Mouse (Mus musculus): ENCODE results near the gene Cep104. TPM values are rescaled to one million over a fixed set of nuclear protein-coding genes. Genes with fewer than 3 reads are reported as not detected.

Cep104 gene
- polyA plus RNA-seq (2017; shearing (Covaris generic)): 4.7 TPM

DNA sequence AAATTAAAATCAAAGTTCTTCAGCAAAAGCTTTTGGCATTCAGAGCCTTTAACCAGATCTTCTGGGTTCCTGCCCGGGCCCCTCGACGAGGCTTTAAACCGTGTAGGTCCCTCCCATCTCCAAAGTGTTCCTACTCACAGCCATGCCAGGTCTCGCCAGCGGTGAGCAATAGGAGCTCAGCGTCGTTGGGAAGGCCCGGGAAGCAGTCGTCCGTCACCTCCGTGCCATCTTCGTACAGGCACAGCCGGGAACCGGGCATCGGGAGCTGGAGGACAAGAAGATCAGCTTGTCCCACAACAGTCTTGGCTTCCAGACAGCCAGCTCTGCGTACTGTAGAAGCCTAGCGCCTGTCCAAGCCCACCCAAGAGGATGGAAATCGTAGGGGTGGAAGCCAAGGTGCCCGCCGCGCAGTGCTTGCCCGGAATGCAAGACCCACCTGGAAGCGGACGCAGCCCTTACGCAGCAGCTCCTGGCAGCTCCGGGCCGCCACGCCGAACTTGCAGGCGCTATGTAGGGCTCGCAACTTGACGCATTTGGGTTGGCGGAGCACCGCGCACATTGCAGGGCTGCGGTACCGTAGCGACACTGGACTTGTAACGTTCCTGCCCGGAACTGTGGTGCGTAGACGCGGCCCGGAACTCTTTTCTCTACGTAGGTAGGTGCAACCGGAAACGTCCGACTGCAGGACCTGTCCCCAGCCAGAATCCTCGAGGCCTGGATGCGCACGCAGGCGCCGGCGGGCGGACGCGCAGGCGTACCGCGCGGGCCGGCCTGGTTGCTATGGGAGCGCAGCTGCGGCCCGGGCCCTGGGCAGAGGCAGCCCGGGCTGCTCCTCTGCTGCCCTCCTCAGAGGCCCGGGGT, at the start of gene Cep104, which contains the start of gene Dffb:
Cep104 (plus strand) TSS at position 764 of the 861 bp plus-strand sequence.
Dffb (minus strand) TSS at position 696 of the 861 bp plus-strand sequence.

DNA sequence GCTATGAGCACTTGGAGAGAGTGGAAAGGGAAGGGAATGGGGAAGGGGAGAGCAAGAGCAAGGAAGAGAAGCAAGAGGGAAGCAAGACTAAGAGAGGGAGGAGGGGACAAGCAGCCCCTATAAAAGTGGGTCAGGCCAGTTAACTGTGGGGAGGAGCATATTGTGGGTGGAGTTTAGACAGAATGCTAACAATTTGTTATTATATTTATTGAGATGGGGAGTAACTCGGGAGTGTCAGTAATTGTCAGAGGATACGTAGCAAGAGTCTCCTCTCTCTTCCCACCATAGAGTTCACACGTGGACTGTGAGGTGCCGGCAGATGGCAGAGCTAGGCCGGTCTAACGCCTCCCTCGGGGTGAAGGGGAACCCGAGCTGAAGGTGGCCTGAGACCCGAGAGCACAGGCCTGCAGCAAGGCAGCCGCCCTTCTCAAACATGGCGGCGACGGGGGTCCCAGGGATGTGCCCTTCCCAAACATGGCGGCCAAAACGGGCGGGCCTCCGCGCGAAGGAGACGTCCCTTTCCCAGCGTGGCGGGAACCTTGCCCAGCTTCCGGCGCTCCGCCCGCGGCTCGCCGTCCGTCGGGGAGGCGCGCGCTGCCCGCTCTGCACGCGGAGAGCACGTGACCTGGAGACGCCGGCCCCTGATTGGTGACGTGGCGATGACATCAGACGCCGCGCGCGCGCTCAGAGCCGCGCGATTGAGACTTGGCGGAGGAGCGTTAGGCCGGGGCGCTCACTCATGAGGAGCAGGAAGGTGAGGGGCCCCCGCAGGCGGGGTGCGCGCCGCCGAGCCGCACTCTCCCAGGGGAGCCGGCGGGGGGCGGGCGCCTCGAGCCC, 18.2 kb upstream of the Cep104 start, which contains the start of gene A430005L14Rik:
A430005L14Rik (plus strand) TSS at position 669 of the 837 bp plus-strand sequence.

DNA sequence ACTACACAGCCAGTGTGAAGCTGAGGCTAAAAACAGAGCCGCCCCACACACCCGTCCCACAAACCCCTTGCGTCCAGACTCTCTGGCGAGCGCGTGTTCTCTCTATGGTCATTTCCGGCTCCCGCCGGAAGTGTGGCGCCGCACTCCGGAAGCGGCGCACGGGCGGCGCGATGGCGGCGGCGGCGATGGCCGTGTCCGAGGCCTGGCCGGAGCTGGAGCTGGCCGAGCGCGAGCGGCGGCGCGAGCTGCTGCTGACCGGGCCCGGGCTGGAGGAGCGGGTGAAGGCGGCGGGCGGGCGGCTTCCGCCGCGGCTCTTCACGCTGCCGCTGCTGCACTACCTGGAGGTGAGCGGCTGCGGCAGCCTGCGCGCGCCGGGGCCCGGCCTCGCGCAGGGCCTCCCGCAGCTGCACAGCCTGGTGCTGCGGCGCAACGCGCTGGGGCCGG, 36.7 kb downstream of the Cep104 start, which contains the start of gene Lrrc47:
Lrrc47 (plus strand) TSS at position 86 of the 444 bp plus-strand sequence.

DNA sequence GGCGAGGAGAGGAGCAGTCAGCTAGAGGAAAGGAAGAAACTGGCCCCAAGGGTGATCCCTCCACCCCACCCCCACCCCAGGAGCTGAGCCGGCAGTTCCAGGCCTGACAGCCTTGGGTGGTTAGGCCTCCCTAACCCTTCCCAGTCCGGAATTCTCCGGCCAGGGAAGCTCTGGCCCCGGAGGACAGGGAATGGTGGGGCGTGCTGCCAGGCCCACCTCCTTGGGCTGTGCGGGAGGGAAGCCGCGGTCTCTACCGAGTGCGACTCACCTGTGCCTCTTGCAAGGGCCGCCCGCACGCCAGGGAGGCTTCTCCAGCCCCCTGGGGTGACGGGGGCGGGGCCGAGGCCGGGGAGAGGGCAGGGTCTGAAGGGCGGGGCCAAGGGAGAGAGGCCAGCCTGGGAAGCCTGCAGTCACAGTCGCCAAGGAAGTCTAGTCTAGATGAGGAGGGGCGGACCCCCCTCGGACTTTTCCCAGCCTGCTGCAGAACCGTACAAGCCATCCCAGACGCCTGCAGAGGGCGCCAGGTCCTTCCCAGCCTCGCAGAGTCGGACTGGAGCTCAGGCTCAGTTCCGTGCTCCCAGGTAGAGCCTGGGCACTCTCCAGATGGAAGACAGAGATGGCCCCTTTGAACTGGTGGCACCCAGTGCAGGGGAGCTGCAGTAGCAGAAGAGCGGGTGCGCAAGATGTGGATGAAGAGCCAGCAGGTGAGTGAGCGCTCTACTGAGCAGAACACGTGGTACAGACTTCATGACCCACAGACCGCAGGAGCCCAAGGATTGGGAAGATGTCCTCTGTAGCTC, 50.8 kb downstream of the Cep104 start, which contains the start of gene Smim1:
Smim1 (minus strand) TSS at position 590 of the 800 bp plus-strand sequence.

DNA sequence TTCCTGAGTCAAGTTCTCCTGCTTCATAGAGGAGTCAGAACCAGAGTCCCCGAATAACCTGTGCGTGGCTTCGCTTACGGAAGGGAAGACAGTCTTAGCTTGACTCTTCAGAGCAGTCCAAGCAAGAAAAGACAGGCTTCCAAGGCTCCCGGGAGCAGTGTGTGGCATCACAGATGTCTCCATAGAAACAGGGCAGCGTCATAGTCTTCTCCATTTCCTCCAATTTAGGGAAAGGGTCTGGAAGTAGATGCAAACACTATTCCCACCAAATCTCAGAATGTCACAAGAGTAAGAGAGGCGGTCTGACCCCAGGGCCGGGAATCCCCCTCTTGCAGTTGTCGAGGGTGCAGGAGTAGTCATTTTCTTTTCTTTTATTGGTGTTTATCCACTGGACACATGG, 67.6 kb downstream of the Cep104 start, which contains the start of gene Ccdc27:
Ccdc27 (minus strand) TSS at position 101 of the 400 bp plus-strand sequence.

Other genes starting within 250 kb of the Cep104 start
- 90.4 TPM for gene A430005L14Rik, start 18.0 kb upstream of the Cep104 start, polyA plus RNA-seq (2017; shearing (Covaris generic))
- gene Dffb, start 68 bp upstream of the Cep104 start, polyA plus RNA-seq (2017; shearing (Covaris generic)): 27.5 TPM
- 3.0 TPM for gene Lrrc47, start 36.5 kb downstream of the Cep104 start, polyA plus RNA-seq (2017; shearing (Covaris generic))
- 0.55 TPM for gene Smim1, start 51.0 kb downstream of the Cep104 start, polyA plus RNA-seq (2017; shearing (Covaris generic))
- gene Ccdc27, start 67.5 kb downstream of the Cep104 start, polyA plus RNA-seq (2017; shearing (Covaris generic)): not detected
- gene Trp73, start 165.0 kb downstream of the Cep104 start, polyA plus RNA-seq (2017; shearing (Covaris generic)): not detected
- gene Wrap73, start 167.2 kb downstream of the Cep104 start, polyA plus RNA-seq (2017; shearing (Covaris generic)): 40.8 TPM
- gene Tprgl, start 185.5 kb downstream of the Cep104 start, polyA plus RNA-seq (2017; shearing (Covaris generic)): 18.4 TPM
- gene Megf6, start 195.5 kb downstream of the Cep104 start, polyA plus RNA-seq (2017; shearing (Covaris generic)): 0.10 TPM

Measured in CD4-positive, CD25-positive, alpha-beta regulatory T cell, adult 9 weeks (primary cell).